Mouse (Mus musculus) regulatory T cell (primary cell): ENCODE measurements at regions not wholly inside any gene's neighbourhood (a gene's known extent, or its start where the extent isn't known, plus 50 kb on each side); places are given as distances from the start of the nearest gene placed in this dataset.

Source experiments
- in situ Hi-C: fragments of 300-600 bp; cut with MboI, MseI; formaldehyde crosslinking; loops from one replicate; pipeline ENCODE4 v1.15.1; 2025; ENCODE audit warnings: high pct_unique_total_duplicates

DNA sequence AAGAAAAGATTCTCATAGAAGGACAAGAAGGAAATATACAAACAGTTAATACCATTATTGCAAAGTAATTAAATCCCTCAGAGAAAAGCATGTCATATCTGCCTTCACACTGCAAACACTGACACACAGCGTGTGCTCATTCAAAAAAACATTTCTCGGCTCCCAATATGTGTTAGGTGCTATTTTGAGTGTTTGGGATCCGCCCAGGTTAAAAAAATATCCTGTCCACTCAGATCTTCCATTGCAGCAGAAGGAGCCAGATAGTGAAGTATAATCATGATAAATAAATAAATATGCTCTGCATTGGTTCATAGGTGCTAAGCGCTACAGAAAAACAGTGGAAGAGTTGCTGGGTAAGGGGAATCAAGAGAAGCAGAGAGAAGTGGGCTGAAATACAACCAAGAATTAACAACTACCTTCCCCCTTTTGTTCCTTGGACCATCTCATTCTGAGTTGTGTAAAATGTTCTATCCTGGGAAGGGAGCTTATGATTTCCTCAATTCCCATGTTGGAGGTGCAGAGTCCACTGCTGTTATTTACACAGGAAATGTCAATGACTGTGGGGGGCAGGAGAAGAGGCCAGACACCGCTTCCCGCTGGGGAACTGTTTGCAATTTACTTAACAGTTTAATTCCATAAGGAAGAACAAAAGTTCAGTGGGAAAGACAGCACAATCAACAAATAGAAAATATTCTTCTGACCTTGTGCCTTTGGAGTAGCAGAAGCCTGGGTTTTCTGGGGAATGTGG is 139.9 kb downstream of the Tle1 start:
- in situ Hi-C loops = no loop called here

DNA sequence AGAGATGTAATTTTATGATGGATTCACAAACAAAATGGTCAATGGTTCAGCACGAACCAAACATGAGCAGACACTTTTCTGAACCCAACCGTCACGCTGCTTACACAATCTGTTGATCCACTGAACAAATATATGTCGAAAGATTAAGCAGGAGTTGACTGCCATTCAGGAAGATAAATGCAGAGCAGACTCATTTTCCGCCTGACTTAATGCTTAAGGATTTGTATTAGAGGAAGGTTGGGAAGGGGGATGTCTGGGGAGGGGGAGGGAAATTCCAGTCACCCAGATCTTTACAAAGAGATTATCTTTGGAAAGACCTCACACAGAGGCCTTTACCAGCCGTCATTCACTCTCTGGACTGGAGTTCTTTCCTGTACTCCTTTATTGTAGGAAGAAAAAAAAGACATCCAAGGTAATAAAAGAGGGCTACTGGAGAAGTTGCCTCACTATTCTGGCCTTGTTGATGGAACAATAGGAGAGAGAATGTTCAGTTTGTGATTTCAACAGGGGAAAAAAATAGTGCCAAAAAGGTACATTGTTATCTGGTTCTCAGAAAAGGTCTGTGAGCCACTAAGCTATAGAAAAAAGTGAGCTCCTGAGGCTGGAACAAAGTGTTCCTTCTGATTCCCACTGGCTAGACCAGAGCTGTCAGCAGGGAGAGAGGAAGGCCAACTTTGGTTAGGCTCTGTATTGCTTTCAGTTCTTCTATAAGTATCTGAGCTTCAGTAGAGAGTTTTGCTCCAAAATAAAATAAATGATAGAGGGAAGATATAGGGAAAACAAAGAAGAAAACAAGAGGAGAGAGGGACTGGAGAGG is 150.9 kb downstream of the Tle1 start:
- in situ Hi-C loops = no loop called here

DNA sequence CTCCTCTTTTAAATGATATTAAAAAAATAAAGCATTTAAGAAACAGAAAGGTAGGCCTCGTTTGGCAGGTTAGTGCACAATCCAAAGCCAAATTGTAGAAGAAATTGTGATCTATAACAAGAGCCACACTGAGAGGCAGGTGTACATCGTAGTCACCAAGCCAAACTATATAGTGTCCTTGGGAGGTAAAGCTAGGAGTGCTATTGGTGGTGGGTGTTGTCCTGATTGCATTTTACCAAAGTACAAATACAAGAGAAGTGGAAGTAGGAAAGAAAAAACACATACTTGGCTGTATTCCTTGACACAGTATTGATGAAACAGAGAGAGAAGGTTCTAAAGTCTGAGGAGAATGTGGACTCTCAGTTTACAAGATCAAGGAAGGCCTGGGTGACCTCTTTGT is 178.6 kb downstream of the Tle1 start:
- in situ Hi-C loops = no loop called here

DNA sequence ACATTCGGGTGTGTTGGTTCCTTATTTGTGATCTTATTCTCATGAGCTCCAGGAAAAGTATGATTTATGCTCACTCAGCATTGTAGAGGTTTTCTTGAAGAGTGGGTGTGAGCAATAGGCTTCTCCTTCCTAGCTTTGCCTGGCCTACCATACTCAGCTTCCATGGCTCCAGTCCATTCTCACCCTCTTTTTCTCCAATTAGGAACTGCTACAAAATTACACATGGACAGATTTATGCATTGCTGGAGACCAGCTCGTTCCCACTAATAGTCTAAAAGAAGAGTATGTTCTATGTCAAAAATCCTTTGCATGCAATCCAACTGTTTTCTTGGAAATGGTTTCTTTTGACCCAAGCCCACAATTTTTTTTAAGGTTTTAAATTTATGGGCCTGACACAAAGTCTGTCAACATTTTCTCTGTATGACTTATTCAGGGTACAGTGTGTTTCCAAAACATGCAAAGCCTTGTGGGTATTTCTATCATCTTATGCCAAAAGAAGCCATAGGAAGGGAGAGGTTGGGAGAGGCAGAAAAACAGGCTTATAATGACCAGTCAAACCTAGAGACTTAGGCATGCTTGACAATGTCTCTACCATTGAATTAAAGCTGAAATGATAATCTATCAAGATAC is 186.4 kb downstream of the Tle1 start:
- in situ Hi-C loops = loop anchor here (10.0 kb wide), 1 partner anchor 490 kb away; no protein-coding TSS in a partner anchor

DNA sequence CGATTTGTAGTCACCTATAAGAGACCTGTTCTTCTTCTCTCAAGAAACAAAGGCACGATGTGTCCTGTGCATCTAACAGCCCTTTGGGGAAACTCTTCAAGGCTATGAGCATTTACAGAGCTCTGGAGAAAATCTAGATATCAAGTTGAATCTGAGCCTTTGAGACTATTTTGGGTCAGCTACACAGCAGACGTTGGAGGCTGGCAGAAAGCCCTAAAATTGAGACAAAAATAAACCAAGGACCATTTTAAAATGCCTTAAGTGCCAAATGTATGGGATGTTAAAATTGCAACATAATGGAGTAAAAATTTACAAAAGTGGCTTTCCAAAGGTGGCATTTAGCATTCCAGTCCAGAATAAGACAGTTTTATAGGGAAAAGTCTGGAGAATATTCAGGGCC is 187.1 kb downstream of the Tle1 start:
- in situ Hi-C loops = loop anchor here (10.0 kb wide), 1 partner anchor 491 kb away; no protein-coding TSS in a partner anchor

DNA sequence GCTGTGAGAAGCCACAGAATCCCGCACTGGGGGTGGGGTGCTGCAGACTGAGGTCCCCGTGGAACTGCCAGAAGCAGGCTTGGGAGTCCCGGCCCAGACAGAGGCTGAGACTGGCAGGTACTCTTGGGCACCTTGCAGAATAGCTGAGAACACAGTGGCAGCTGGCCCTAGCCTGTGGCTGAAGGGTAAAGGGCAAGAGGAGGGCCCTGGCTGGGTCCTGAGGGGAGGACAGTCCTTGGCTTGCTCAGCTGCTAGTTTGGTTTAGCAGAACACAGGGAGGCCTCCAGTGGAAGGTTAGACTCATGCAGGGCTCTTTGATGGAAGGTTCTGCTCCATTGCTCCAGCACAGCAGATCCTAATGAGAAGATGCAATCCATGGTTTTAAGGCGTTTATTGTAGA is 190.4 kb downstream of the Tle1 start:
- in situ Hi-C loops = loop anchor here (10.0 kb wide), 1 partner anchor 494 kb away; no protein-coding TSS in a partner anchor

DNA sequence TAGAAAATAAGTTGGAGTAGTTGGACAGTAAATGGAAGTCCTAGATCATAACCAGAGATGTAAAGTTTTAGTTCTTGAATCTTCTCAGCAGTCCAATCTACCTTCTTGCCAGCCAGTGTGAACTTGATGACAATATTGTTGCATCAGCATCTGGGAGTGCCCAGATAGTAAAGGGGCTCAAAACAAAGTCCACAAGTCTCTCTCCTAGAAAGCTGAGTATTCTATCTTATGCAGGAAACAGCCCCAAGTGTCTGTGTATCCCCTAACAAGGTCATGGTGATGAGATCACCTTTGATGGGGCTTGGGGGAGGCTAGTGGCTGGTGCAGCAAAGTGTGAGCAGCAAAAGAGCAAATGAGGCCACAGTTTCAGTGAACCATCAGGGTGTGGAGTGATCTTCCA is 194.8 kb downstream of the Tle1 start:
- in situ Hi-C loops = loop anchor here (10.0 kb wide), 1 partner anchor 779 kb away; no protein-coding TSS in a partner anchor

DNA sequence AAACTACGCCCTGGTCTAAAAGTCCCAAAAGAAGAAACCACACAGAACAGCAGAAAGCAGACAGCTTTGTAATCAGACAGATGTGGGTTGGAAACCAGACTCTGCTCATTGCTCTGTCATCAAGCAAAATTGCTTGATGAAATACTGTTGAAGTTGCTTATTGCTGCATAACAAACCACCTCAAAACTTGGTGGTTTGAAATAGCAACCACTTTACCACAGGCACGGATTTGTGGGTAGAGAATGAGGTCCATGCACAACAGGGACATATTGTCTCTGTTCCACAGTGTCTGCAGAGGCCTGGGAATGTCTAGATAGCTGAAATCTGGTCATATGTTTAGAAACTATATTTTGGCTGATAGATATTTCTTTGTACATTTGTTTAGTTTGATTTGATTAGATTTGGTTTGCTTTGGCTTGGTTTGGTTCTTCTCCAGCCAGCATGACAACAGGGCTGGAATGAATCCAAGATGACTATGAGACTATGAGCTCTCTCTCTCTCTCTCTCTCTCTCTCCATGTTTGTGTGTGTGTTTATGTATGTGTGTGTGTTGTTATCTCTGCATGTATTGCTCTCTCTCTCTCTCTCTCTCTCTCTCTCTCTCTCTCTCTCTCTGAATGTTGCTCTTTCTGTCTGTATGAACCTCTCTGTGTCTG is 199.4 kb downstream of the Tle1 start:
- in situ Hi-C loops = loop anchor here (10.0 kb wide), 1 partner anchor 783 kb away; no protein-coding TSS in a partner anchor

DNA sequence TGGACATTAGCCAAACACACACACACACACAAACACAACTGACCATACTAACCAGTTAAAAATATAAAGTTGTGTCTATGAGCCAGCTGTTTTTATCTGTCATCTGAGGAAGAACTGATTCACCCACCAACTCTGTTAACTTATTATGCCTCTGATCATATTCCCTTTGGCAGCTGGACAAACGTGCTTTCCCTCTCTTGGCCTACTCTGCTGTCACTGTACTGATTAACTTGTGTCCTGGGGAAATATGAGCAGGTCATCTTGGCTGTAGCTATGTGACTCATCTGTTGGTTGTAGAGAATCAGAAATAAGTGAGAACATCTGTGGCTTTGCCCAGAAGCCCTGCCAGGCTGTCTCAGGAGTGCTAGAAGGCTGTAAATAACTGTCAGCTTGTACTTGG is 210.9 kb upstream of the Gm11232 start:
- in situ Hi-C loops = no loop called here

DNA sequence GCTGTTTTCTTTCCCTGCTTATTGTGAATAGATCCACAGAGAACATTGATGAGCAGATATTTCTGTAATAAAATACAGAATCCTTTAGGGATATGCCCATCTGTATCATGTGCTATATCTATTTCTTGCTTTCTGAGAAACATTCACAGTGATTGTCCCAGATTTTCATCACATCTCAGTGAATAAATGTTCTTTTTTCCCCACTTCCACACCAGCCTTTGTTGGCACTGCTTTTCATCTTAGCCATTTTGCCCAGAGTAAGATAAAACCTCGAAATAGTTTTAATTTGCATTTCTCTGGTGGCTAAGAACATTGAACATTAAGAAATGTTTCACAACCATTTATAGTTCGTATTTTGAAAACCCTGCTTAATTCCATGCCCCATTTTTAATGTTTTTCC is 195.7 kb upstream of the Gm11232 start:
- in situ Hi-C loops = no loop called here

DNA sequence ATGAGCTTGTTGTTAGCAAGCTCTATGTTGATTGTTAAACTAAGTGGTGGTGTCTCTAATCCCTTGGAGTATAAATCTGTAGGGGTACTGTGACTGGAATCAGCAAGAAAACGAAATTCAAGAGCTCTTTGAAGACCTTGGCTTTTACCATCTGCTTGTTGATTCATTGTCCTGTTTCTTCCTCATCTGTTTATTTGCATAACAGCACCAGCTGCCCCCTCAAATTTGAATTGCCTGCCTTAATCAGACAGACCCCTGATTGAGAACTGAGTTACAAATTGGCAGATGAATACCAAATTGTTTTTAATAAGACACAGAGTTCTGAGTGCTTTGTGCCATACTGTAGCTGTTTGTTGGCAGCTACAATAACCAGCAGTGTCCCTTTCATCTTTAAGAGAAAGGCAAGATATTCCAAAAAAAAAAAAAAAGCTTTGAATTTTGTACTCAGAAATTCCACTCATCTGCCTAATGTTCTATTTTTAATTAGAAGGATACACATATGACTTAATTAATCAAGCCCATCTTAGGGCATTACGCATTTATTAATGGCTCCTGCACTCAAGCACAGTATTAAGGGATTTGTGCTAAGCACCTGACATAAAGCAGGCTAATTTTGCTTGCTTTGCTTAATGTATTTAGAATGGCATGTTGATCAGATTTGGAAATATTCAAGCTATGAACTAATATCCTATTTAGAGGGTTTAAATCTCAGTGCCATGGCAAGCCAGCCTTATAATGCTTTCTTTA is 175.6 kb upstream of the Gm11232 start:
- in situ Hi-C loops = no loop called here

DNA sequence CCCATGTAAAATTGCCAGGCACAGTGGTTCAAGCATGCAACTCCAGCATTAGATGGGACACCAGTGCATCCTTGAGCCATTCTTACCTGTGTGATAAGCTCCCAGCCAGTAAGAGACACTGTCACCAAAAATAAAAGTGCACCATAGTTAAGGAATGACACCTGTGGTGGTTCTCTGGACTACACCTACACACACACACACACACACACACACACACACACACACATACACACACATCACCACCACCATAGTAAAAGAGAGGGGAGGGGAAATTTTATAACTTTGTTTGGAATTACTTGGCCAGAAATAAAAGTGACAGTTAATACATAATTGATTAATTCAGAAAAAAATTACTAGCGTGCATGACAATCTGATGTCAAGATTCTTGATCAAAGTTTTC is 175.1 kb upstream of the Gm11232 start:
- in situ Hi-C loops = no loop called here

DNA sequence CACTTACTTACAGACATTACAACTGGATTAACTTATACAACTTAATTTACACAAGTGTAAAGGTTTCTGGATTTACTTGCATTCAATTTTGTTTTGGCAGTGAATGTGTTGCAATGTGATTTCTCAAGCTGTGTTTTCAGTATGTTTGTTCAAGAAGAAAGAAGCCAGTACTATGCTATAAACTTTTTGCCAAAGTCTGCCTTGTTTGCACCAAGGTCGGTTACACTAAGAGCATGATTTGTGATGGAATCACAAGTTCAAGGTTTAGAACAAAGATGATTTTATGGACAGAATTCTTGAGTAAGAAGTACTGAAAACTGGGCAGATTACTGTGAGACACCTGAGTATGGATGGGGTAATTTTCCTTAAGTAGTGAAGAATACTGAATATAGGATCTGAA is 153.8 kb upstream of the Gm11232 start:
- in situ Hi-C loops = no loop called here

DNA sequence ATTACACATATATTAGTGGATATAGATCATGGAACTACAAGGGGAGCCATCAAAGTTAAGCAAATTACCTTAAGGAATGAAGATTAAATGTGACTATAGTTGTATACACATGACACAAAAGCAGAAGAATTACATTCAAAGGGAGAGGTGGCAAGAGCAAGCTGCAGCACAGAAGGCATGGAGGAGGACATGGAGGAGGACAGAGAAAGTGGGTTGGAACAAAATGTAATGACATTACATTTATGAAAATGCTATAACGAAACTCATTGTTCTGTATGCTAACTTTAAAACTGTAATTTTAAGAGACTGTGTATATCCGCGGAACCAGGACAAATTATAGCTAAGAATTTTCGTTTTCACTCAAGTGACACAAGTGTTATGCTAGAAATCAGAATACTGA is 117.9 kb upstream of the Gm11232 start:
- in situ Hi-C loops = no loop called here

DNA sequence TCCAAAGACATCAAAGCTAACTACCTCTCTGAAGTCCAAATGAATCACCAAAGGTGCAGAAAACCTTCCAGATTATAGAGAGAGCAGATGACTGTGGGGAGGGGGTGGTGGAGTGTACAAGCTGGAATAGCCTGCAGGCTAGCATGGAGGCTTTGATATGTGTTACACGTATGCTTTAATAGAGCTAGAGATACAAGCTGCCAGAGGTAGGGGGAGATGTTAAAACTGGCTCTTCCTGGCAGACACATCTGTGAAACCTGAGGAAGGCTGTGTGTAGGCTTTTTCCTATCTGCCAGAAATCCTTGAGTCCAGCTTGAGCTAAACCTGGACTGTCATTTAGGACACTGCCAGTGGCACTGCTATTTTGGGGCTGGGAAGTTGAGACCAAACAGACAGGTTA is 109.2 kb upstream of the Gm11232 start:
- in situ Hi-C loops = no loop called here

DNA sequence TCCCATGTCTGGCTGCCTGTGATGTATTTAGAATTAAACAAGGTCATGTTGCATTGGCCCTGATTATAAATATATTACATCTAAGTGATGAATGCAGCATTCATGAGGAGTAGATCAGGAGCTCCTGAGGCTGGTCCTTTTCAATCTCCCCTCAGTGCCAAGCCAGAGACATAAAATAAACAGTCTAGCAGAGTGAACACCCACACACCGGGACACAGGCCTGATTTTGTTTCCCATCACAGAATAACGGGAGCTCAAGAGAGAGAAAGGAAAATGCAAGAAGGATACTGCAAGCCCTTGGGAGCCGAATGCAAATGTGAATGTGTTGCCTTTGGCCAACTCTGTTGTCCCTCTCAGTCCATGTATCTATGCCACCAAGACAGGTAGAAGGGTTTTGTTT is 84.1 kb upstream of the Gm11232 start:
- in situ Hi-C loops = no loop called here

DNA sequence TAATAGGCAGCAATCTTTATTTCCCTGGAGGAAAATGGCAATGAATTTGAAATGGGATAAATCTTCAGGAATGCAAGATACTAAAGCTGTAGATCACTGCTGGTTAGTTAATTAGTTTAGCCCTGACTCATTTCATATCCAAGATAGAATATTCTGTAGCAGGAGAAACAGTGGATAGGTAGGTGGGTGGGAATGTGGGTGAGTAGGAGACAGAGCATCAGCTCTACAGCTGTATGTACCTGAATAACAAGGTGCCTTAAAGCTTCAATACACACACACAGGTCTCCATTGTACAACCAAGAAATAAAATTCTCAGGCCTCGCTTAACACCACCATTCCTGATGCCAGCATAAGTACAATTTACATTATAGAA is 83.0 kb upstream of the Gm11232 start:
- in situ Hi-C loops = no loop called here

DNA sequence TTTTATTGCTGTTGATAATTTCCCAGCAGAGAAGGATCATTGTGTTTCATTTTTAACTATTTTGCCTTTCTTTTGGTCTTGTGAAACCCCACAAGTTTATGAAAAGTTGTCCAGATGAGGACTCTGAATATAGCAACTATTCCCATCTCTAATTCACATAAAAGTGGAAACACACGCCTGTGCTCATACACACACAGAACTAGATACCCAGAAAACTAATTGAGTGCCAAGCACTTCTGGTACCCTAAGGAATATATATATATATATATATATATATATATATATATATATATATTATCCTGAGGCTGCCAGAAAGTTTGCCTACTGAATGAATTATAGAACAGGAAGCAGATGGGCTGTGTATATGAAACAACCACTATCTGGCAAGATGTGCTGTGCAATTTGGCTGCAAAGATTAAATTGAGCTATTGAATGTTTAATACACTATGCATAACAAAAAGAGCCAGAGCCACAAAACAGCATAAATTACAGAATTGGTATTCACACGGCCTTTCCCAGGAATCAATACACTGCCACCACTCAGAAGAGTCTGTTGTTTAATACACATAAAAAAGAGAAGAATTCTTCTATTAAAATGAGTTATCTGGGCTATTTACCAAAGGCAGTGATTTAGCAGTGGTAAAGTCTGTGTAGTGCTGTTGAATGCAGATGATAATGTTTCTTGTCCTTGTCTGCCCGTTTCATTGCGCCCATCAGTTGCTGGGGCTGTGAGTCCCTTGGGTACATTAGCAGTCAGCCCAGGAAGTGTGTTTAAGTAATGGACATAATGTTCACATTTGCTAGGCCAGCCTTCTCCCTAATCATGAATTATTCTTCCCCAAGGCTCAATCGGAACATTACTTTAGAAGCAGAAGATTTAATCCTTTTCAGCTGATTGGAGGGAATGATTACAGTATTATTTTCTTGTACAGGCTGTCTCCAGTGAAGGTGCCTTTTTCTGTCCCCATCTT is 82.3 kb upstream of the Gm11232 start:
- in situ Hi-C loops = no loop called here

DNA sequence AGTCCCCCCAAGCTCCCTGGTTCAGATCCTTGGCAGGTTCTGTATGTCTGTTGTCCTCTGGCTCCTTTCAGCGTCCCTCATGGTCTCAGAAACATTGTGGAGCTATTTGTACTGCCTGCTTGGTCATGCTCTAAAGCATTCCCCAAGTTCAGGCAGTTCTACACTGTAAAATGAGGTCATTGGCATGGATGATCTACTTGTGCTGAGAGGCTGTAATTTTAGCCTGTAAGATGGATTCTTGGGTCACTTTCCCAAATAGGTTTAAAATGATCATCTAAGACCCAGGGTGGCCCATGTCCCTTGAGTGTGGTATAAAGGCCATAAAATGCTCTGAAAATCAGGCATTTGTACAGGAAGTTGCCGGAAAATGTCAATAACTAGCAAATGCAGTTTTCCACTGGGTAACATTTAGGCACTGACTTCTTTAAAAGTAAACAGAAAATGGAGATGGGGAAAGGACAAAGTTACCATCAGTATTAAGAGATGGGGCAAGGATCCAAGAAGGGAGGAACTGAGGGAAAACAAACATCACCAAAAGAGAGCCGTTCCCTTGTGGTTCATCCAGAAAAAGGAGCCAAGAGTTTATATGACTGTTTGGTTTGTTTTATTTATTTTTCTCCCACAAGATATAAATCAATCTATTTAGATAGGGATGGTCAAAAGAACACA is 81.5 kb upstream of the Gm11232 start:
- in situ Hi-C loops = no loop called here
